Mouse (Mus musculus): ENCODE measurements at regions not wholly inside any gene's neighbourhood (a gene's known extent, or its start where the extent isn't known, plus 50 kb on each side); places are given as distances from the start of the nearest gene placed in this dataset.
A peak's percentile ranks its signal among the peaks of the same experiment; 100 is the strongest.

- peak; percentile 56; the same call in 1 of the 2 replicates for ATAC-seq
- 0 out of 2 replicates have a peak overlapping the region, but pooled peaks have one; percentile 6 for H3K9ac ChIP-seq (ENCODE audit: low read depth, low read length)
Observed at GRCm38 (mm10) chr2:129908701-129909425, 103.3 kb upstream of the Tgm3 start.

GRCm38 (mm10) chr2:129911203-129911921, 100.8 kb upstream of the Tgm3 start:
- H3K4me3 ChIP-seq (ENCODE audit: low read length), result peak overlapping the region; percentile 18
- peaks cover 5% of the 10 kb centered on the region; the same call in 1 of the 2 replicates for H3K27me3 ChIP-seq (replicated peaks; ENCODE audit: control insufficient read depth, insufficient read depth, low read length)
- no peak overlapping the region for H3K9ac ChIP-seq (ENCODE audit: low read depth, low read length)
- peak overlapping the region; percentile 28; the same call in 1 of the 2 replicates for H3K4me2 ChIP-seq (ENCODE audit: low read depth, low read length)
- H3K36me3 ChIP-seq (ENCODE audit: control insufficient read depth, insufficient read depth, low read length), result no peaks in the 10 kb centered on the region
- H3K4me1 ChIP-seq (ENCODE audit: control insufficient read depth, insufficient read depth, low read length), result peaks cover 6% of the 10 kb centered on the region
- no peaks in the 10 kb centered on the region for H3K9me3 ChIP-seq (ENCODE audit: control insufficient read depth, low read length)
- peak; percentile 78 for ATAC-seq
- H3K27ac ChIP-seq (ENCODE audit: low read length), result no peak overlapping the region
- 46% methylated on average over 19 of the region's 19 CpGs for WGBS

More at GRCm38 (mm10) chr2:129908701-129909425, 103.3 kb upstream of the Tgm3 start:
- H3K9me3 ChIP-seq (ENCODE audit: control insufficient read depth, low read length), result no peaks in the 10 kb centered on the region
- peaks cover 6% of the 10 kb centered on the region for H3K4me1 ChIP-seq (ENCODE audit: control insufficient read depth, insufficient read depth, low read length)
- peak overlapping the region; percentile 18 for H3K4me3 ChIP-seq (ENCODE audit: low read length)
- 3% methylated on average over 28 of the region's 28 CpGs for WGBS
- H3K27me3 ChIP-seq (replicated peaks; ENCODE audit: control insufficient read depth, insufficient read depth, low read length), result peaks cover 5% of the 10 kb centered on the region; the same call in 1 of the 2 replicates
- H3K36me3 ChIP-seq (ENCODE audit: control insufficient read depth, insufficient read depth, low read length), result no peaks in the 10 kb centered on the region
- H3K27ac ChIP-seq (ENCODE audit: low read length), result no peak overlapping the region
- H3K4me2 ChIP-seq (ENCODE audit: low read depth, low read length), result peak overlapping the region; percentile 47

- no peak overlapping the region for H3K4me3 ChIP-seq (ENCODE audit: low read length)
- H3K27me3 ChIP-seq (replicated peaks; ENCODE audit: control insufficient read depth, insufficient read depth, low read length), result peaks cover 5% of the 10 kb centered on the region; the same call in 1 of the 2 replicates
- no peak overlapping the region for H3K27ac ChIP-seq (ENCODE audit: low read length)
- WGBS, result 78% methylated on average over 8 of the region's 8 CpGs
- no peaks in the 10 kb centered on the region for H3K36me3 ChIP-seq (ENCODE audit: control insufficient read depth, insufficient read depth, low read length)
- H3K9me3 ChIP-seq (ENCODE audit: control insufficient read depth, low read length), result no peaks in the 10 kb centered on the region
- peaks cover 6% of the 10 kb centered on the region for H3K4me1 ChIP-seq (ENCODE audit: control insufficient read depth, insufficient read depth, low read length)
- ATAC-seq, result no peak
- H3K4me2 ChIP-seq (ENCODE audit: low read depth, low read length), result no peak overlapping the region
- no peak overlapping the region for H3K9ac ChIP-seq (ENCODE audit: low read depth, low read length)
Observed at GRCm38 (mm10) chr2:129912556-129912955, 99.6 kb upstream of the Tgm3 start.

GRCm38 (mm10) chr2:129914261-129914660, 97.9 kb upstream of the Tgm3 start:
- H3K4me1 ChIP-seq (ENCODE audit: control insufficient read depth, insufficient read depth, low read length), result peaks cover 3% of the 10 kb centered on the region; the same call in 1 of the 2 replicates
- no peak overlapping the region for H3K4me3 ChIP-seq (ENCODE audit: low read length)
- no peak for ATAC-seq
- no peaks in the 10 kb centered on the region for H3K9me3 ChIP-seq (ENCODE audit: control insufficient read depth, low read length)
- H3K27me3 ChIP-seq (replicated peaks; ENCODE audit: control insufficient read depth, insufficient read depth, low read length), result 0 out of 2 replicates have a peak, but pooled peaks cover 1% of the 10 kb centered on the region
- 75% methylated on average over 8 of the region's 8 CpGs for WGBS
- H3K9ac ChIP-seq (ENCODE audit: low read depth, low read length), result no peak overlapping the region
- H3K27ac ChIP-seq (ENCODE audit: low read length), result no peak overlapping the region
- H3K4me2 ChIP-seq (ENCODE audit: low read depth, low read length), result no peak overlapping the region
- no peaks in the 10 kb centered on the region for H3K36me3 ChIP-seq (ENCODE audit: control insufficient read depth, insufficient read depth, low read length)

GRCm38 (mm10) chr2:129916411-129916810, 95.7 kb upstream of the Tgm3 start:
- H3K4me3 ChIP-seq (ENCODE audit: low read length), result no peak overlapping the region
- H3K27ac ChIP-seq (ENCODE audit: low read length), result no peak overlapping the region
- WGBS, result 92% methylated on average over 7 of the region's 7 CpGs
- H3K9ac ChIP-seq (ENCODE audit: low read depth, low read length), result no peak overlapping the region
- H3K36me3 ChIP-seq (ENCODE audit: control insufficient read depth, insufficient read depth, low read length), result no peaks in the 10 kb centered on the region
- no peak overlapping the region for H3K4me2 ChIP-seq (ENCODE audit: low read depth, low read length)
- H3K9me3 ChIP-seq (ENCODE audit: control insufficient read depth, low read length), result no peaks in the 10 kb centered on the region
- no peaks in the 10 kb centered on the region for H3K27me3 ChIP-seq (replicated peaks; ENCODE audit: control insufficient read depth, insufficient read depth, low read length)
- H3K4me1 ChIP-seq (ENCODE audit: control insufficient read depth, insufficient read depth, low read length), result peaks cover 3% of the 10 kb centered on the region; the same call in 1 of the 2 replicates
- no peak for ATAC-seq

GRCm38 (mm10) chr2:129918141-129918790, 93.9 kb upstream of the Tgm3 start:
- no peaks in the 10 kb centered on the region for H3K36me3 ChIP-seq (ENCODE audit: control insufficient read depth, insufficient read depth, low read length)
- H3K27ac ChIP-seq (ENCODE audit: low read length), result no peak overlapping the region
- H3K27me3 ChIP-seq (replicated peaks; ENCODE audit: control insufficient read depth, insufficient read depth, low read length), result no peaks in the 10 kb centered on the region
- H3K9me3 ChIP-seq (ENCODE audit: control insufficient read depth, low read length), result no peaks in the 10 kb centered on the region
- no peak overlapping the region for H3K9ac ChIP-seq (ENCODE audit: low read depth, low read length)
- H3K4me1 ChIP-seq (ENCODE audit: control insufficient read depth, insufficient read depth, low read length), result 0 out of 2 replicates have a peak, but pooled peaks cover 3% of the 10 kb centered on the region
- H3K4me3 ChIP-seq (ENCODE audit: low read length), result no peak overlapping the region
- H3K4me2 ChIP-seq (ENCODE audit: low read depth, low read length), result no peak overlapping the region
- WGBS, result 50% methylated on average over 9 of the region's 9 CpGs
- ATAC-seq, result no peak

GRCm38 (mm10) chr2:129919551-129919950, 92.6 kb upstream of the Tgm3 start:
- H3K9ac ChIP-seq (ENCODE audit: low read depth, low read length), result no peak overlapping the region
- H3K4me3 ChIP-seq (ENCODE audit: low read length), result no peak overlapping the region
- ATAC-seq, result no peak
- no peaks in the 10 kb centered on the region for H3K27me3 ChIP-seq (replicated peaks; ENCODE audit: control insufficient read depth, insufficient read depth, low read length)
- H3K36me3 ChIP-seq (ENCODE audit: control insufficient read depth, insufficient read depth, low read length), result no peaks in the 10 kb centered on the region
- H3K4me1 ChIP-seq (ENCODE audit: control insufficient read depth, insufficient read depth, low read length), result 0 out of 2 replicates have a peak, but pooled peaks cover 3% of the 10 kb centered on the region
- no peaks in the 10 kb centered on the region for H3K9me3 ChIP-seq (ENCODE audit: control insufficient read depth, low read length)
- no peak overlapping the region for H3K4me2 ChIP-seq (ENCODE audit: low read depth, low read length)
- no peak overlapping the region for H3K27ac ChIP-seq (ENCODE audit: low read length)
- WGBS, result 89% methylated on average over 4 of the region's 4 CpGs

GRCm38 (mm10) chr2:129927218-129927617, 84.9 kb upstream of the Tgm3 start:
- 46% methylated on average over 2 of the region's 2 CpGs for WGBS
- Histone ChIP-seq H3K4me1 (ENCODE audit: control insufficient read depth, insufficient read depth, low read length) (no peaks in the 10 kb centered on the region), H3K27me3 (replicated peaks; ENCODE audit: control insufficient read depth, insufficient read depth, low read length) (no peaks in the 10 kb centered on the region), H3K9me3 (ENCODE audit: control insufficient read depth, low read length) (no peaks in the 10 kb centered on the region), H3K9ac (ENCODE audit: low read depth, low read length) (no peak overlapping the region), H3K4me3 (ENCODE audit: low read length) (no peak overlapping the region), H3K36me3 (ENCODE audit: control insufficient read depth, insufficient read depth, low read length) (no peaks in the 10 kb centered on the region), H3K4me2 (ENCODE audit: low read depth, low read length) (no peak overlapping the region), H3K27ac (ENCODE audit: low read length) (no peak overlapping the region)
- ATAC-seq, result peak; percentile 70

GRCm38 (mm10) chr2:129933578-129933977, 78.6 kb upstream of the Tgm3 start:
- Histone ChIP-seq H3K36me3 (ENCODE audit: control insufficient read depth, insufficient read depth, low read length) (no peaks in the 10 kb centered on the region), H3K4me1 (ENCODE audit: control insufficient read depth, insufficient read depth, low read length) (no peaks in the 10 kb centered on the region), H3K9me3 (ENCODE audit: control insufficient read depth, low read length) (no peaks in the 10 kb centered on the region), H3K27ac (ENCODE audit: low read length) (no peak overlapping the region), H3K4me2 (ENCODE audit: low read depth, low read length) (no peak overlapping the region), H3K27me3 (replicated peaks; ENCODE audit: control insufficient read depth, insufficient read depth, low read length) (no peaks in the 10 kb centered on the region), H3K4me3 (ENCODE audit: low read length) (no peak overlapping the region), H3K9ac (ENCODE audit: low read depth, low read length) (no peak overlapping the region)
- no peak for ATAC-seq
- whole genome bisulfite sequencing, result 86% methylated on average over 1 of the region's 1 CpGs

Measured in intestine, embryonic 16.5 days (tissue).